Mouse (Mus musculus) forebrain, embryonic 13.5 days (tissue): ENCODE measurements at regions not wholly inside any gene's neighbourhood (a gene's known extent, or its start where the extent isn't known, plus 50 kb on each side); places are given as distances from the start of the nearest gene placed in this dataset.

ENCODE experiments used
- ATAC-seq: fragments of 200-750 bp; cut with Nextera tagmentation; 2 replicates; pipeline ENCODE4 v1.8.0; 2017
- H3K27ac ChIP-seq: fragments of 300-500 bp; sonication (generic); 2 replicates; pipeline ENCODE4 v1.5.1; 2015; ENCODE audit warnings: inconsistent platforms, mild to moderate bottlenecking, moderate library complexity
- H3K27me3 ChIP-seq: fragments of 300-500 bp; sonication (generic); 2 replicates; pipeline ENCODE4 v1.6.1; 2015; ENCODE audit warnings: mild to moderate bottlenecking, inconsistent platforms
- H3K36me3 ChIP-seq: fragments of 300-500 bp; sonication (generic); 2 replicates; pipeline ENCODE4 v1.6.1; 2015; ENCODE audit warnings: mild to moderate bottlenecking, inconsistent platforms; ENCODE audit not compliant: poor library complexity, severe bottlenecking
- H3K4me1 ChIP-seq: fragments of 300-500 bp; sonication (generic); 2 replicates; pipeline ENCODE4 v1.6.1; 2015; ENCODE audit warnings: inconsistent platforms
- H3K4me2 ChIP-seq: fragments of 300-500 bp; sonication (generic); 2 replicates; pipeline ENCODE4 v1.6.1; 2015; ENCODE audit warnings: inconsistent platforms, mild to moderate bottlenecking, moderate library complexity
- H3K4me3 ChIP-seq: fragments of 300-500 bp; sonication (generic); 2 replicates; pipeline ENCODE4 v1.5.1; 2015; ENCODE audit warnings: mild to moderate bottlenecking, inconsistent platforms
- H3K9ac ChIP-seq: fragments of 300-500 bp; sonication (generic); 2 replicates; pipeline ENCODE4 v1.6.1; 2015; ENCODE audit warnings: mild to moderate bottlenecking, inconsistent platforms
- H3K9me3 ChIP-seq: fragments of 300-500 bp; sonication (generic); replicated peaks from 2 replicates; pipeline ENCODE4 v1.6.1; 2016; ENCODE audit warnings: inconsistent platforms
- WGBS: fragments of 180-500 bp; shearing (Covaris S2); methylation state at CpG from one replicate; pipeline ENCODE4 v1.1.7; 2015; 5-methylcytosine and 5-hydroxymethylcytosine counted together

GRCm38 (mm10) chr4:28298911-28299353 is 514.0 kb upstream of the Epha7 start:
- 42% methylated on average over 7 of the region's 7 CpGs for WGBS
- peak; percentile 60 for ATAC-seq
- Histone ChIP-seq H3K4me1 (peaks cover 18% of the 10 kb centered on the region), H3K27me3 (no peaks in the 10 kb centered on the region), H3K9me3 (no peaks in the 10 kb centered on the region), H3K27ac (no peak overlapping the region; the same call in 1 of the 2 replicates), H3K36me3 (no peaks in the 10 kb centered on the region), H3K9ac (no peak overlapping the region), H3K4me2 (no peak overlapping the region), H3K4me3 (no peak overlapping the region)

GRCm38 (mm10) chr4:28300018-28300440 is 512.9 kb upstream of the Epha7 start:
- WGBS, result 4% methylated on average over 13 of the region's 13 CpGs
- Histone ChIP-seq H3K4me3 (peak overlapping the region; percentile 9; the same call in 1 of the 2 replicates), H3K27me3 (no peaks in the 10 kb centered on the region)

GRCm38 (mm10) chr4:28301686-28302085 is 511.2 kb upstream of the Epha7 start:
- 42% methylated on average over 1 of the region's 1 CpGs for WGBS
- 0 out of 2 replicates have a peak, but pooled peaks have one; percentile 27 for ATAC-seq
- H3K4me2 ChIP-seq, result no peak overlapping the region

More at GRCm38 (mm10) chr4:28300018-28300440, 512.9 kb upstream of the Epha7 start:
- Histone ChIP-seq H3K36me3 (no peaks in the 10 kb centered on the region), H3K27ac (no peak overlapping the region), H3K4me1 (peaks cover 18% of the 10 kb centered on the region), H3K9ac (no peak overlapping the region; the same call in 1 of the 2 replicates), H3K4me2 (peak overlapping the region; percentile 51), H3K9me3 (no peaks in the 10 kb centered on the region)
- peak; percentile 80 for ATAC-seq

GRCm38 (mm10) chr4:28331036-28331435 is 481.9 kb upstream of the Epha7 start:
- Histone ChIP-seq H3K4me2 (no peak overlapping the region), H3K9ac (no peak overlapping the region), H3K27me3 (no peaks in the 10 kb centered on the region), H3K36me3 (no peaks in the 10 kb centered on the region), H3K4me1 (no peaks in the 10 kb centered on the region), H3K27ac (no peak overlapping the region), H3K9me3 (no peaks in the 10 kb centered on the region), H3K4me3 (no peak overlapping the region)
- WGBS, result 83% methylated on average over 1 of the region's 1 CpGs
- ATAC-seq, result no peak

More at GRCm38 (mm10) chr4:28301686-28302085, 511.2 kb upstream of the Epha7 start:
- H3K36me3 ChIP-seq, result no peaks in the 10 kb centered on the region
- no peaks in the 10 kb centered on the region for H3K9me3 ChIP-seq
- no peak overlapping the region for H3K27ac ChIP-seq
- no peak overlapping the region for H3K9ac ChIP-seq
- no peaks in the 10 kb centered on the region for H3K27me3 ChIP-seq
- no peak overlapping the region for H3K4me3 ChIP-seq
- peaks cover 18% of the 10 kb centered on the region for H3K4me1 ChIP-seq

- Histone ChIP-seq H3K9me3 (no peaks in the 10 kb centered on the region), H3K9ac (no peak overlapping the region), H3K36me3 (no peaks in the 10 kb centered on the region), H3K4me1 (no peaks in the 10 kb centered on the region), H3K4me2 (no peak overlapping the region), H3K27ac (no peak overlapping the region), H3K27me3 (no peaks in the 10 kb centered on the region), H3K4me3 (no peak overlapping the region)
- 69% methylated on average over 1 of the region's 1 CpGs for WGBS
- ATAC-seq, result 0 out of 2 replicates have a peak, but pooled peaks have one; percentile 38
Observed at GRCm38 (mm10) chr4:28364566-28364965, 448.4 kb upstream of the Epha7 start.

- H3K9me3 ChIP-seq, result no peaks in the 10 kb centered on the region
- H3K27ac ChIP-seq, result no peak overlapping the region
- no peaks in the 10 kb centered on the region for H3K36me3 ChIP-seq
- no peaks in the 10 kb centered on the region for H3K27me3 ChIP-seq
- peak; percentile 68; the same call in 1 of the 2 replicates for ATAC-seq
- no peaks in the 10 kb centered on the region for H3K4me1 ChIP-seq
- no peak overlapping the region for H3K9ac ChIP-seq
- no peak overlapping the region for H3K4me3 ChIP-seq
- H3K4me2 ChIP-seq, result no peak overlapping the region
Observed at GRCm38 (mm10) chr4:28377087-28377486, 435.8 kb upstream of the Epha7 start.

GRCm38 (mm10) chr4:28378661-28379060 is 434.3 kb upstream of the Epha7 start:
- Histone ChIP-seq H3K4me2 (no peak overlapping the region), H3K36me3 (no peaks in the 10 kb centered on the region), H3K4me3 (no peak overlapping the region), H3K4me1 (no peaks in the 10 kb centered on the region), H3K27me3 (no peaks in the 10 kb centered on the region), H3K27ac (no peak overlapping the region), H3K9ac (no peak overlapping the region), H3K9me3 (no peaks in the 10 kb centered on the region)
- 60% methylated on average over 1 of the region's 1 CpGs for WGBS
- ATAC-seq, result no peak

GRCm38 (mm10) chr4:28424341-28424740 is 388.6 kb upstream of the Epha7 start:
- no peak overlapping the region for H3K4me2 ChIP-seq
- H3K4me1 ChIP-seq, result no peaks in the 10 kb centered on the region
- no peaks in the 10 kb centered on the region for H3K9me3 ChIP-seq
- no peaks in the 10 kb centered on the region for H3K36me3 ChIP-seq
- no peak overlapping the region for H3K27ac ChIP-seq
- no peaks in the 10 kb centered on the region for H3K27me3 ChIP-seq
- H3K9ac ChIP-seq, result no peak overlapping the region
- no peak for ATAC-seq
- H3K4me3 ChIP-seq, result no peak overlapping the region
- WGBS, result 81% methylated on average over 1 of the region's 1 CpGs

GRCm38 (mm10) chr4:28440161-28440560 is 372.8 kb upstream of the Epha7 start:
- 69% methylated on average over 1 of the region's 1 CpGs for WGBS
- no peak overlapping the region for H3K27ac ChIP-seq
- no peak overlapping the region for H3K4me2 ChIP-seq
- no peaks in the 10 kb centered on the region for H3K4me1 ChIP-seq
- no peaks in the 10 kb centered on the region for H3K36me3 ChIP-seq
- no peaks in the 10 kb centered on the region for H3K9me3 ChIP-seq
- no peak overlapping the region for H3K4me3 ChIP-seq
- ATAC-seq, result no peak
- H3K27me3 ChIP-seq, result no peaks in the 10 kb centered on the region
- H3K9ac ChIP-seq, result no peak overlapping the region

- Histone ChIP-seq H3K9me3 (no peaks in the 10 kb centered on the region), H3K9ac (no peak overlapping the region), H3K27ac (no peak overlapping the region), H3K36me3 (no peaks in the 10 kb centered on the region), H3K27me3 (no peaks in the 10 kb centered on the region), H3K4me3 (no peak overlapping the region), H3K4me2 (no peak overlapping the region), H3K4me1 (no peaks in the 10 kb centered on the region)
- no peak for ATAC-seq
- WGBS, result 98% methylated on average over 1 of the region's 1 CpGs
Observed at GRCm38 (mm10) chr4:28453111-28453510, 359.8 kb upstream of the Epha7 start.

- Histone ChIP-seq H3K27me3 (no peaks in the 10 kb centered on the region), H3K9ac (no peak overlapping the region), H3K27ac (no peak overlapping the region), H3K4me3 (no peak overlapping the region), H3K4me2 (no peak overlapping the region), H3K9me3 (no peaks in the 10 kb centered on the region), H3K36me3 (no peaks in the 10 kb centered on the region), H3K4me1 (no peaks in the 10 kb centered on the region)
- peak; percentile 43; the same call in 1 of the 2 replicates for ATAC-seq
- 61% methylated on average over 2 of the region's 2 CpGs for WGBS
Observed at GRCm38 (mm10) chr4:28456312-28456711, 356.6 kb upstream of the Epha7 start.
